Mouse (Mus musculus) hindbrain, embryonic 10.5 days (tissue): ENCODE measurements around the gene Pikfyve. TPM values are rescaled to one million over a fixed set of nuclear protein-coding genes. Genes with fewer than 3 reads are reported as not detected.

ENCODE experiments used
- DNase-seq: peaks from one replicate; pipeline ENCODE4 v3.0.0-alpha.2; 2017; ENCODE audit warnings: low spot score
- H3K27ac ChIP-seq: fragments of 300-500 bp; sonication (generic); 2 replicates; pipeline ENCODE4 v1.5.1; 2016; ENCODE audit warnings: mild to moderate bottlenecking, moderate library complexity
- H3K27me3 ChIP-seq: fragments of 300-500 bp; sonication (generic); 2 replicates; pipeline ENCODE4 v1.6.1; 2016; ENCODE audit warnings: mild to moderate bottlenecking; ENCODE audit not compliant: poor library complexity, insufficient read depth, severe bottlenecking
- H3K36me3 ChIP-seq: fragments of 300-500 bp; sonication (generic); 2 replicates; pipeline ENCODE4 v1.6.1; 2016; ENCODE audit warnings: mild to moderate bottlenecking, moderate library complexity
- H3K4me1 ChIP-seq: fragments of 300-500 bp; sonication (generic); replicated peaks from 2 replicates; pipeline ENCODE4 v1.6.1; 2016; ENCODE audit warnings: mild to moderate bottlenecking
- H3K4me3 ChIP-seq: fragments of 300-500 bp; sonication (generic); 2 replicates; pipeline ENCODE4 v1.5.1; 2016; ENCODE audit warnings: mild to moderate bottlenecking, moderate library complexity
- H3K9me3 ChIP-seq: fragments of 300-500 bp; sonication (generic); 2 replicates; pipeline ENCODE4 v1.6.1; 2016; ENCODE audit warnings: mild to moderate bottlenecking, moderate library complexity
- WGBS: fragments of 180-500 bp; shearing (Covaris S2); methylation state at CpG from one replicate; pipeline ENCODE4 v1.1.7; 2016; 5-methylcytosine and 5-hydroxymethylcytosine counted together
- polyA plus RNA-seq: library from polyadenylated mRNA; unstranded; fragments of >200 nt; fragmentation: Nextera tagmentation; extraction: Ambion mirVana; gene quantifications from 2 replicates; pipeline ENCODE4 v1.2.1, GENCODE M21; 2016

Gene Pikfyve
- 13.5 and 13.7 TPM in 2 replicates for polyA plus RNA-seq

GRCm38 (mm10) chr1:65186287-65187073, at the start of gene Pikfyve, which contains the start of gene Idh1:
TSS of gene Pikfyve (plus strand) at chr1:65186683.
TSS of gene Idh1 (minus strand) at chr1:65186500.
- no peaks in the 10 kb centered on the region for H3K9me3 ChIP-seq
- H3K4me3 ChIP-seq, result peak within 1 kb of the TSS; percentile 95
- no peaks in the 10 kb centered on the region for H3K27me3 ChIP-seq
- H3K36me3 ChIP-seq, result 0 out of 2 replicates have a peak, but pooled peaks cover 6% of the 10 kb centered on the region
- H3K27ac ChIP-seq, result peak within 1 kb of the TSS; percentile 93
- under 1% methylated on average over 71 of the region's 71 CpGs for WGBS
- peaks cover 20% of the 10 kb centered on the region for H3K4me1 ChIP-seq
- DNase-seq, result peak; percentile 98

- no peak for DNase-seq
- Histone ChIP-seq H3K27me3 (no peaks in the 10 kb centered on the region), H3K4me1 (no peaks in the 10 kb centered on the region), H3K4me3 (no peak overlapping the region), H3K9me3 (no peaks in the 10 kb centered on the region), H3K36me3 (no peaks in the 10 kb centered on the region), H3K27ac (no peak overlapping the region)
- WGBS, result 84% methylated on average over 6 of the region's 6 CpGs
These were observed 48.9 kb upstream of the Pikfyve start for GRCm38 (mm10) chr1:65137560-65137959.

GRCm38 (mm10) chr1:65144783-65145182, 41.7 kb upstream of the Pikfyve start:
- WGBS, result 89% methylated on average over 2 of the region's 2 CpGs
- H3K9me3 ChIP-seq, result no peaks in the 10 kb centered on the region
- DNase-seq, result no peak

GRCm38 (mm10) chr1:65146601-65147000, 39.9 kb upstream of the Pikfyve start:
- no peak for DNase-seq

More at GRCm38 (mm10) chr1:65144783-65145182, 41.7 kb upstream of the Pikfyve start:
- H3K27ac ChIP-seq, result no peak overlapping the region
- no peaks in the 10 kb centered on the region for H3K4me1 ChIP-seq
- no peaks in the 10 kb centered on the region for H3K27me3 ChIP-seq
- no peak overlapping the region for H3K4me3 ChIP-seq
- no peaks in the 10 kb centered on the region for H3K36me3 ChIP-seq

GRCm38 (mm10) chr1:65147326-65147725, 39.2 kb upstream of the Pikfyve start:
- no peaks in the 10 kb centered on the region for H3K27me3 ChIP-seq
- H3K4me3 ChIP-seq, result no peak overlapping the region
- no peak for DNase-seq
- 90% methylated on average over 5 of the region's 5 CpGs for WGBS
- no peaks in the 10 kb centered on the region for H3K9me3 ChIP-seq
- no peaks in the 10 kb centered on the region for H3K36me3 ChIP-seq
- H3K4me1 ChIP-seq, result no peaks in the 10 kb centered on the region
- no peak overlapping the region for H3K27ac ChIP-seq

More at GRCm38 (mm10) chr1:65146601-65147000, 39.9 kb upstream of the Pikfyve start:
- Histone ChIP-seq H3K36me3 (no peaks in the 10 kb centered on the region), H3K9me3 (no peaks in the 10 kb centered on the region), H3K4me3 (no peak overlapping the region), H3K4me1 (no peaks in the 10 kb centered on the region), H3K27ac (no peak overlapping the region), H3K27me3 (no peaks in the 10 kb centered on the region)
- 58% methylated on average over 2 of the region's 2 CpGs for WGBS

GRCm38 (mm10) chr1:65147971-65148370, 38.5 kb upstream of the Pikfyve start:
- no peak for DNase-seq

GRCm38 (mm10) chr1:65154814-65155213, 31.7 kb upstream of the Pikfyve start:
- H3K9me3 ChIP-seq, result no peaks in the 10 kb centered on the region
- no peak overlapping the region for H3K27ac ChIP-seq
- no peak for DNase-seq
- H3K4me3 ChIP-seq, result no peak overlapping the region
- H3K27me3 ChIP-seq, result no peaks in the 10 kb centered on the region
- peaks cover 36% of the 10 kb centered on the region for H3K36me3 ChIP-seq
- no peaks in the 10 kb centered on the region for H3K4me1 ChIP-seq

More at GRCm38 (mm10) chr1:65147971-65148370, 38.5 kb upstream of the Pikfyve start:
- Histone ChIP-seq H3K36me3 (no peaks in the 10 kb centered on the region), H3K27me3 (no peaks in the 10 kb centered on the region), H3K27ac (no peak overlapping the region), H3K9me3 (no peaks in the 10 kb centered on the region), H3K4me1 (no peaks in the 10 kb centered on the region), H3K4me3 (no peak overlapping the region)
- WGBS, result 86% methylated on average over 3 of the region's 3 CpGs

- no peak for DNase-seq
These were observed 30.4 kb upstream of the Pikfyve start for GRCm38 (mm10) chr1:65156111-65156510.

GRCm38 (mm10) chr1:65162210-65162609, 24.3 kb upstream of the Pikfyve start:
- no peak for DNase-seq
- Histone ChIP-seq H3K4me1 (no peaks in the 10 kb centered on the region), H3K9me3 (no peaks in the 10 kb centered on the region), H3K4me3 (no peak overlapping the region), H3K36me3 (peaks cover 98% of the 10 kb centered on the region), H3K27ac (no peak overlapping the region), H3K27me3 (no peaks in the 10 kb centered on the region)
- WGBS, result 98% methylated on average over 1 of the region's 1 CpGs

More at GRCm38 (mm10) chr1:65156111-65156510, 30.4 kb upstream of the Pikfyve start:
- H3K4me3 ChIP-seq, result no peak overlapping the region
- WGBS, result 94% methylated on average over 5 of the region's 5 CpGs
- H3K4me1 ChIP-seq, result no peaks in the 10 kb centered on the region
- no peaks in the 10 kb centered on the region for H3K9me3 ChIP-seq
- H3K27ac ChIP-seq, result no peak overlapping the region
- H3K27me3 ChIP-seq, result no peaks in the 10 kb centered on the region
- H3K36me3 ChIP-seq, result peaks cover 49% of the 10 kb centered on the region

GRCm38 (mm10) chr1:65167496-65167895, 19.0 kb upstream of the Pikfyve start:
- 91% methylated on average over 1 of the region's 1 CpGs for WGBS
- DNase-seq, result no peak
- H3K9me3 ChIP-seq, result no peaks in the 10 kb centered on the region
- H3K27me3 ChIP-seq, result no peaks in the 10 kb centered on the region
- H3K4me3 ChIP-seq, result no peak overlapping the region
- 0 out of 2 replicates have a peak, but pooled peaks cover under 1% of the 10 kb centered on the region for H3K4me1 ChIP-seq
- H3K36me3 ChIP-seq, result peaks cover 99% of the 10 kb centered on the region
- H3K27ac ChIP-seq, result no peak overlapping the region

- H3K36me3 ChIP-seq, result peaks cover 100% of the 10 kb centered on the region
- DNase-seq, result no peak
- H3K9me3 ChIP-seq, result no peaks in the 10 kb centered on the region
- H3K4me3 ChIP-seq, result no peak overlapping the region
- H3K27ac ChIP-seq, result no peak overlapping the region
- H3K4me1 ChIP-seq, result 0 out of 2 replicates have a peak, but pooled peaks cover 2% of the 10 kb centered on the region
- whole genome bisulfite sequencing, result 93% methylated on average over 7 of the region's 7 CpGs
- H3K27me3 ChIP-seq, result no peaks in the 10 kb centered on the region
These were observed 16.9 kb upstream of the Pikfyve start for GRCm38 (mm10) chr1:65169536-65169935.

- 92% methylated on average over 5 of the region's 5 CpGs for WGBS
- Histone ChIP-seq H3K27ac (no peak overlapping the region), H3K9me3 (no peaks in the 10 kb centered on the region), H3K4me3 (no peak overlapping the region), H3K36me3 (peaks cover 99% of the 10 kb centered on the region), H3K27me3 (no peaks in the 10 kb centered on the region), H3K4me1 (0 out of 2 replicates have a peak, but pooled peaks cover 2% of the 10 kb centered on the region)
- DNase-seq, result no peak
These were observed 16.5 kb upstream of the Pikfyve start for GRCm38 (mm10) chr1:65169947-65170346.

- 85% methylated on average over 4 of the region's 4 CpGs for WGBS
These were observed 14.9 kb upstream of the Pikfyve start for GRCm38 (mm10) chr1:65171579-65171978.

More at GRCm38 (mm10) chr1:65171579-65171978, 14.9 kb upstream of the Pikfyve start:
- no peaks in the 10 kb centered on the region for H3K27me3 ChIP-seq
- peaks cover 13% of the 10 kb centered on the region for H3K4me1 ChIP-seq
- H3K36me3 ChIP-seq, result peaks cover 86% of the 10 kb centered on the region
- H3K27ac ChIP-seq, result no peak overlapping the region
- H3K4me3 ChIP-seq, result no peak overlapping the region
- H3K9me3 ChIP-seq, result no peaks in the 10 kb centered on the region
- DNase-seq, result no peak
